Mouse (Mus musculus): ENCODE results near the gene Olfr1051.
"Not testable (repeated sequence)": the region's sequence is repeated elsewhere in the genome, so short reads cannot be mapped to it uniquely, and the experiment has no call there.

Olfr1051 gene

DNA sequence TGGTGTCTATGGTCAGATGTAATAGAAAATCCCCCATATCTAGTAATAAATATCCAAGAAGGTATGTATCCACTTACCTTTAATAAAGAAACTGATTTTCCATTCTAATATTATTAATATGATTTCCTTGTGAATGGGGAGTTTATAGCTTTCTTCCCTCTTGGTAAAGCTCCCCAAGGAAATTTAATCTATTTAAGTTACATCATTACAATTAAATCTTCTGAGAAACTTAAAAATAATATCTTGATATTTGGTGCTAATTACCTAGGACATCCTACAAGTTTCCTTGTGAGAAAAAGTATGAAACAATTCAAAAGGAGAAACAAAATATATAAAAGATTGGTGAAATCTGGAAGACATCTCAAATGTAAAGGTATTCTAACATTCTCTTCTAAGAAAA lies at the start of gene Olfr1051:
Gene Olfr1051 (minus strand): TSS at position 101 of the 400 bp plus-strand sequence.
- DNase-seq (ENCODE audit: extremely low read depth, insufficient read length, low spot score), result not testable (repeated sequence)

DNA sequence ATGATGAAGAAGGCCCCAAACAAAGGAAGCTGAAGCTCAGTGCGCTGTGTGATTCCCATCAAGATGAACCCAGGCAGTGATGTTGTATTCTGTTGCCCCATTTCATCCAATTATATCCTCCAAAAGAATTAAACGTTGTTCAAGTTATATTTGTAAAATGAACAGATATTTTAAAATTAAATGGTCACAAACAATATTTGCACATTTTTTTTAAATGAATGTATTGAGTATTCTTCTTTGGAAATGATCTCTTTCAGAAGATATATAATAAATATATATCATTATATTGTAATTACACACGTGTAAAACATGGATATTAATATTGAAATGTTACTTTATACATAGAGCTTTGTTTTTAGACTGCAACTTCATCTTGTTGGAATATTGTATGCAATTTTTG lies 36.3 kb upstream of the Olfr1051 start, which contains the start of gene Olfr1053:
Gene Olfr1053 (minus strand): TSS at position 101 of the 400 bp plus-strand sequence.
- DNase-seq (ENCODE audit: extremely low read depth, insufficient read length, low spot score), result no peak

DNA sequence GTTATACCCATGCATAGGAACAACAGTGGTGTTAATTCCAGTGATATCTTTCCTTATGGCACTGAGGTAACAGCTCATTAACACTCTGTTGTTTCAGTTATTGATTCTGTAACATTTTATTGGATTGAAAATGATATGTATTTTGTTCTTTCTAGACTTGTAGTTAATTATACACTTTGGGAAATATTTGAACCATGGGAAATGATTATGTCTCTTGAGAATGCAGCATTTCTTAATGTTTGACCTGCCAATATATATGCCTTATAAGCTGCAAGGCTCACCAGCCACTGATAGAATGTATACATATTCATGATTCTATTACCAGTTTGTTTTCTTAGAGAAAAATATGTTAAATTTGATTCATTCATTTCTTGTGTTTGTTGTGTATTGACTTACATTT lies 13.3 kb upstream of the Olfr1051 start, which contains the start of gene Olfr1052:
Gene Olfr1052 (plus strand): TSS at position 301 of the 400 bp plus-strand sequence.
- no peak for DNase-seq (ENCODE audit: extremely low read depth, insufficient read length, low spot score)

DNA sequence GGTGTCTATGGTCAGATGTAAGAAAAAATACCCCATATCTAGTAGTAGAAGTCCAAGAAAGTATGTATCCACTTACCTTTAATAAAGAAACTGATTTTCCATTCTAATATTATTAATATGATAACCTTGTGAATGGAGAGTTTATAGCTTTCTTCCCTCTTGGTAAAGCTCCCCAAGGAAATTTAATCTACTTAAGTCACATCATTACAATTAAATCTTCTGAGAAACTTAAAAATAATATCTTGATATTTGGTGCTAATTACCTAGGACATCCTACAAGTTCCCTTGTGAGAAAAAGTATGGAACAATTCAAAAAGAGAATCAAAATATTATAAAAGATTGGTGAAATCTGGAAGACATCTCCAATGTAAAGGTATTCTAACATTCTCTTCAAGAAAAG lies 20.7 kb downstream of the Olfr1051 start, which contains the start of gene Olfr1049:
Gene Olfr1049 (minus strand): TSS at position 101 of the 400 bp plus-strand sequence.
- DNase-seq (ENCODE audit: extremely low read depth, insufficient read length, low spot score), result not testable (repeated sequence)

DNA sequence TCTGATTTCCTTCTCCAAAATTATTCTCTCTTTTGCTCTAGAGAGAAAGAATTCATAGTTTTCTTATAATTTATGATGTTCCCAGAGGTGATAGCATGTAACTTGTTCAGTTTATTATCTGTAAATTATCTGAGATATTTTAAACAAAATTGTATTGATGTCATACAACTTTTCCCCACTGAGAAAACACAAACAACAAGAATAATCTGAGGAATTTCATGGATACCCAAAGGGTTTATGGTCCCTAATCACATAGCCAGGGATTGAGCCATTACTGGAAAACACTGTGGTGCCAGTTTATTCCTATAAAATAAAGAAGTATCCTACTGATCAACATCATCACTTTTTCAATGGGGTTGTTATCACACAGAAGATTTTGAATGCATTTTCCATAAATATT lies 38.7 kb downstream of the Olfr1051 start, which contains the start of gene Olfr1048:
Gene Olfr1048 (minus strand): TSS at position 101 of the 400 bp plus-strand sequence.
- DNase-seq (ENCODE audit: extremely low read depth, insufficient read length, low spot score), result no peak

DNA sequence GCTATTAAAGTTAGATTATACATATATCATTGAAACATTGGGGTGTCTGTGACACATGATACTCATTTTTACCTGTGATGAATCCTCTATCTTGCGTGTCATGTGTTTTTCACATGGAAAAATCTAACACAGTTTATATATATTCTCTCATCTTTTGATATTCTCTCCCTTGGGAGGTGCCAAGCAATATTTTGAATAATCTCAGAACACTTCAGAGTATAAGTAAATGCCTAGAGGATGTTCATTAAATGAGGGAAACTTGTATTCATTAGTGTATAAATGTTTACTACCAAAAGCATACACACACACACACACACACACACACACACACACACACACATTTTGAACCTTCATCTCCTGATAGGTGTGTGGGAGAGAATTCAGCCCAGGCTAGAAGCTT lies 47.6 kb downstream of the Olfr1051 start, which contains the start of gene Olfr1047:
Gene Olfr1047 (minus strand): TSS at position 101 of the 400 bp plus-strand sequence.
- no peak for DNase-seq (ENCODE audit: extremely low read depth, insufficient read length, low spot score)

Measured in 3134 (cell line).